Mouse (Mus musculus) kidney, postnatal 0 days (tissue): ENCODE measurements around the gene Lrpprc. TPM values are rescaled to one million over a fixed set of nuclear protein-coding genes. Genes with fewer than 3 reads are reported as not detected.

ENCODE experiments used
- ATAC-seq: fragments of 200-750 bp; cut with Nextera tagmentation; replicated peaks from 2 replicates; pipeline ENCODE4 v1.8.0; 2017; ENCODE audit warnings: low read depth, moderate number of reproducible peaks, moderate TSS enrichment, moderate library complexity; ENCODE audit not compliant: low FRiP score
- DNase-seq: peaks from one replicate; pipeline ENCODE4 v3.0.0-alpha.2; 2016; ENCODE audit warnings: low spot score
- H3K27ac ChIP-seq: fragments of 300-500 bp; sonication (generic); 2 replicates; pipeline ENCODE4 v1.5.1; 2014; ENCODE audit warnings: mild to moderate bottlenecking
- H3K27me3 ChIP-seq: fragments of 300-500 bp; sonication (generic); 2 replicates; pipeline ENCODE4 v1.6.1; 2014; ENCODE audit warnings: low read length, mixed read lengths; ENCODE audit not compliant: insufficient read depth
- H3K36me3 ChIP-seq: fragments of 300-500 bp; sonication (generic); 2 replicates; pipeline ENCODE4 v1.6.1; 2014; ENCODE audit warnings: low read length, mixed read lengths; ENCODE audit not compliant: insufficient read depth
- H3K4me1 ChIP-seq: fragments of 300-500 bp; sonication (generic); replicated peaks from 2 replicates; pipeline ENCODE4 v1.6.1; 2014; ENCODE audit warnings: antibody characterized with exemption, low read length, mixed read lengths; ENCODE audit not compliant: insufficient read depth
- H3K4me2 ChIP-seq: fragments of 300-500 bp; sonication (generic); 2 replicates; pipeline ENCODE4 v1.6.1; 2014; ENCODE audit warnings: mild to moderate bottlenecking, low read length, moderate library complexity, mixed read lengths
- H3K4me3 ChIP-seq: fragments of 300-500 bp; sonication (generic); replicated peaks from 2 replicates; pipeline ENCODE4 v1.5.1; 2014; ENCODE audit warnings: low read depth, low read length
- H3K9ac ChIP-seq: fragments of 300-500 bp; sonication (generic); 2 replicates; pipeline ENCODE4 v1.6.1; 2014; ENCODE audit warnings: low read depth, low read length
- H3K9me3 ChIP-seq: fragments of 300-500 bp; sonication (generic); replicated peaks from 2 replicates; pipeline ENCODE4 v1.6.1; 2016; ENCODE audit warnings: low read length, inconsistent platforms, mixed read lengths
- CTCF ChIP-seq: IDR thresholded peaks from 2 replicates; pipeline ENCODE4 v1.5.1; 2016; ENCODE audit warnings: antibody characterized with exemption, low read depth, mild to moderate bottlenecking, moderate library complexity
- WGBS: fragments of 180-500 bp; shearing (Covaris S2); extraction: QIAGEN DNeasy Blood & Tissue Kit; methylation state at CpG from one replicate; pipeline ENCODE4 v1.1.7; 2014; 5-methylcytosine and 5-hydroxymethylcytosine counted together
- polyA plus RNA-seq: library from polyadenylated mRNA; unstranded; fragments of >200 nt; fragmentation: Nextera tagmentation; extraction: Ambion mirVana; gene quantifications from 2 replicates; pipeline ENCODE4 v1.2.1, GENCODE M21; 2015

Gene Lrpprc
- polyA plus RNA-seq, 1 experiment from 2014 or later, result 31.2 TPM

DNA sequence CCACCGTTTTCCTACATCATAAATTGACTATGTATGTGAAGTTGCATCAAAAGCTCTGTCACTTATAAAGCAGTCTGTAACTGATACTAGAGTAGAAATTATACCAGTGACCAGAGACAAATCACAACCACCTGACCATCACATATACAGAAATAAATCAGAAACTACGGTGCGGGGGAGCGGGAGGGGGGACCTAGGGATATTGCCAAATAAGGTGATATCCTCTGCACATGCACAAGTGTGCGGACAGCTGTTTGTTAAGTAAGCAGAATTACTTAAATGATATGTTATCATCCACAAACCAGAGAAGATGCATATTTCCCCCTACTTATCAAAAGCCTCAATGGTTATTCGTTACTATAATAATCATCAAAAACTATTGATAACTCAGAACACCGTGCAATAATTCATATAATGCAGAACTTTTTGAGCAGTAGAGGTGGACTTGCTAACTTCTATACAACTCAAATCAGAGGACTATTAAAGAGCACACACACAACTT, 12.1 kb downstream of the Lrpprc start:
- Histone ChIP-seq H3K4me1 (no peaks in the 10 kb centered on the region), H3K27ac (no peak overlapping the region), H3K9ac (no peak overlapping the region), H3K9me3 (no peaks in the 10 kb centered on the region), H3K4me2 (no peak overlapping the region), H3K4me3 (no peak overlapping the region), H3K27me3 (no peaks in the 10 kb centered on the region), H3K36me3 (peaks cover 15% of the 10 kb centered on the region)
- 84% methylated on average over 7 of the region's 7 CpGs for WGBS
- ATAC-seq (no peak), DNase-seq (no peak)
- TF ChIP-seq CTCF, result no peak

DNA sequence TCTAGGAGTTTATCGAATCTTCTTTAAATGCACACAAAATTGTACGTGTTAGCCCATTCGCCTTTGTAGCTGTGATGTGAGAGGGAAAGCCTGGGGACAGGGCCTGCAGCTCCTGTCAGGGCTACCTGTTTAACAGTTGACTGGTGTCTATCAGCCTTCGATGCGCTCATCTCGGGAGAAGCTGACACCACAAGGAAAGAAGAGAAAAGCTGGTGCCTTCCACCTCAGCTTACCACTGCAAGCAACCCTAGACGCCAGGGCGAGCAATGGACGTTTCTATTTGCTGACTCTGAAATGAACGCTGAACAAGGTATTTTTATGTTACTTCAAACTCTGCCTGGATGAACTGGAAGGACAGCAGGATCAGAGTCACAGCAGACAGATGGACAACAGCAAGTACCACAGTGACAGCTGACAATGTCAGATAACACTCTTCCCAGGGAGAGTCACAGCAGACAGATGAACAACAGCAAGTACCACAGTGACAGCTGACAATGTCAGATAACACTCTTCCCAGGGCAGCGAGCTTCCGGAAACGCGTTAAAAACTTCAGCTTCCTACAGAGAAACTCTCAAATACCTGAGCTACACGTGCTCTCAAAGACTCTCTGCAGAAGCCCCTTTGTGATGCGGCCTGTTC, 14.1 kb downstream of the Lrpprc start:
- no peak overlapping the region for H3K27ac ChIP-seq
- 91% methylated on average over 16 of the region's 16 CpGs for WGBS

DNA sequence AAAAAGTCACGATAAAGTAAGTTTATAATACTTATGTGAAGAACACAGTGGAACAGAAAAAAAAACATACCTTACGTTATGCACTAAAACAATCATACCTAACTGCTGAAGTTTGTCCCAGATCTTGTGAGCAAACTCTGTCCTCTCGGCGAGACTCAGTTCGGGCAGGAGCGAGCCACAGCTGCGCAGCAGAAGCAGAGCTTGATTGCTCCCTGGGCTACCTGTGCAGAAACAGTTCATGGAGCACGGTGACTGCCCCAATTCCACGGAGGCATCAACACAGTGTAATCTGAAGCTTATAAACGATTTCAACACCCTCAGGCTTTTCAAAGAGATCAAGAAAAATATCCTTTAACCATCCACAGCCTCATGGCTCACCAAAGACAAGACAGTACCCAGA, 15.3 kb downstream of the Lrpprc start:
- Histone ChIP-seq H3K4me2 (no peak overlapping the region), H3K27ac (no peak overlapping the region), H3K4me1 (no peaks in the 10 kb centered on the region), H3K9me3 (no peaks in the 10 kb centered on the region), H3K36me3 (peaks cover 22% of the 10 kb centered on the region), H3K4me3 (no peak overlapping the region), H3K27me3 (no peaks in the 10 kb centered on the region), H3K9ac (no peak overlapping the region)
- no peak for ATAC-seq
- WGBS, result 87% methylated on average over 10 of the region's 10 CpGs
- no peak for DNase-seq
- no peak for TF ChIP-seq CTCF

More for the DNA sequence above, 14.1 kb downstream of the Lrpprc start:
- Histone ChIP-seq H3K36me3 (peaks cover 18% of the 10 kb centered on the region), H3K4me1 (no peaks in the 10 kb centered on the region), H3K9me3 (no peaks in the 10 kb centered on the region), H3K4me2 (no peak overlapping the region), H3K4me3 (no peak overlapping the region), H3K27me3 (no peaks in the 10 kb centered on the region), H3K9ac (no peak overlapping the region)
- ATAC-seq (no peak), DNase-seq (no peak)
- no peak for TF ChIP-seq CTCF

DNA sequence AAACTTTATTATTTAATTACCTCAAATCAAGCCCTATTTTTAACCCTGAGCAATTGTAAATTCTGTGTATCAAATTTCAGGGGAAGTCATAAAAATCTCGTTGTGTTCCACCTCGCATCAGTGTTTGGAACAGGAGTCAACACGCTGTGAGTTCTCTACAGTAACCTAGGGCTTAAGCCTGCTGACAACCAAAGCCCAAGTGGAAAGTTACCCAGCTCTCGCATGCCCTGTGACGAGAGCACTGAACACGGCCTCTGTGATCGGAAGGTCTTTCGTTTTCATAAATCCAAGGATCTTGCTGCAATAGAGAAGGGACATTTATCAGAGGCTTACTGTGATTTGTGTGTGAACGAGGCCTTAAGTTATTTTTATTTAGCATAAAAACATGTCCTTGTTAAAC, 18.7 kb downstream of the Lrpprc start:
- ATAC-seq, result no peak

DNA sequence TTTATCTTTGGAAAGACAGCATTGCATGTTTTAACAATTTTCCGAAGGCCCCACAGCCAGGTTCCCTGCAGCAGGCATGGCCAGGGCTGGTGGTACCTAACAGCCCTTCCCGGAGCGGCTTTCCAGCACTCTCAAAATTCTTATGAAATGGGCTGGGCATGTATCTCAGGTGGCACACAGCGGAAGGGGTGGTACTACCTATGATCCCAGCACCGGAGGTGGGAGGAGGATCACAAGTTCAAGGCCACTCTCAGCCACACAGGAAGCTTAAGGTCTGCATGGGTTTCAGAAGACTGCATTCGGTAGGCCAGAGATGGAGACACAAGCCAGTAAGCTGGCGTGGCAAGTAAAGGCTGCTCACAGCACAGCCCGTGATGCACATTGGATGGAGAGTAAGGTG, 31.6 kb downstream of the Lrpprc start:
- no peak for DNase-seq
- 95% methylated on average over 8 of the region's 8 CpGs for WGBS
- H3K4me1 ChIP-seq, result no peaks in the 10 kb centered on the region

More for the DNA sequence above, 18.7 kb downstream of the Lrpprc start:
- no peak for TF ChIP-seq CTCF
- Histone ChIP-seq H3K9me3 (no peaks in the 10 kb centered on the region), H3K36me3 (peaks cover 36% of the 10 kb centered on the region), H3K4me1 (no peaks in the 10 kb centered on the region), H3K27me3 (no peaks in the 10 kb centered on the region), H3K4me2 (no peak overlapping the region), H3K4me3 (no peak overlapping the region), H3K27ac (no peak overlapping the region), H3K9ac (no peak overlapping the region)
- no peak for DNase-seq
- WGBS, result 78% methylated on average over 9 of the region's 9 CpGs

DNA sequence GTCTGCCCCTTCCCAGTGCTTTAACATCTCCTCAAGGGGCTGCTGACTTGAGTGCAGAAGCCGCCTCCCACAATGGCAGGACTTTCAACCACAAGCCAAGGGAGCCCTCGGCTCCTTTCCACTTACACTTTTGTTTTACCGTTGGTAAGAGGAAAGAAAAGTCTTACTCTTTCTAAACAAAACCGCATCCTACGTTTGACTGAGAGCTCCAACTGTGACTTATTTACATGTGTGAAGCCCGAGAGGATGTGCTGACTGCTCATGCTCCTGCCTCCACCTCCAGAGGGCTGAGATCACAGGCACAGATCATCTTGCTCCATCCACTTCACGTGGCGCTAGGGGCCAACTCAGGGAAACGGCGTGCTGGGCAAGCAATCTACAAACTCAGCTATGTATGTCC, 32.2 kb downstream of the Lrpprc start:
- no peak for DNase-seq
- peaks cover 3% of the 10 kb centered on the region for H3K36me3 ChIP-seq
- no peak for TF ChIP-seq CTCF
- no peaks in the 10 kb centered on the region for H3K27me3 ChIP-seq
- H3K4me3 ChIP-seq, result no peak overlapping the region
- WGBS, result 39% methylated on average over 10 of the region's 10 CpGs
- no peak for ATAC-seq
- no peak overlapping the region for H3K27ac ChIP-seq
- H3K9ac ChIP-seq, result no peak overlapping the region
- H3K4me1 ChIP-seq, result no peaks in the 10 kb centered on the region
- no peak overlapping the region for H3K4me2 ChIP-seq
- H3K9me3 ChIP-seq, result no peaks in the 10 kb centered on the region

More for the DNA sequence above, 31.6 kb downstream of the Lrpprc start:
- Histone ChIP-seq H3K27ac (no peak overlapping the region), H3K4me3 (no peak overlapping the region), H3K27me3 (no peaks in the 10 kb centered on the region), H3K9ac (no peak overlapping the region), H3K4me2 (no peak overlapping the region), H3K36me3 (peaks cover 8% of the 10 kb centered on the region), H3K9me3 (no peaks in the 10 kb centered on the region)
- no peak for TF ChIP-seq CTCF
- ATAC-seq, result no peak

DNA sequence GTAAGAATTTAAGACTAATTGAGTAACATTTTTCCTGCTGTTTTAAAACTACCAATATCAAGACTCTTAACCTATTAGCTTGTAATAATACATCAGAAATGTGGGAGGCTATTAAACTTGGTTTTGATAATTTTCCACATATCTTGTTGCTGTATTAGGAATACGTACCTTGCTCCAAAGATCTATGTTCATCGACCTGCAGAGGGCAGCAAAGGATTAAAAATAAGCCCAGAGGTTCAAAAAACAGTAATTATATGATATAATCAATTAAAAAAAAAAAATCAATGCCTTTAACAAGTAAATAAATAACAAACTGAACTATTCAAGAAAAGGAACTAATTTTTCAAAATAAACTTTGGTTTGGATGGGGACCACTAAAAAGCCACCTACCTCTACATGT, 34.5 kb downstream of the Lrpprc start:
- 0 out of 2 replicates have a peak, but pooled peaks cover 5% of the 10 kb centered on the region for H3K36me3 ChIP-seq
- no peak overlapping the region for H3K4me3 ChIP-seq
- no peak overlapping the region for H3K27ac ChIP-seq
- no peaks in the 10 kb centered on the region for H3K9me3 ChIP-seq
- no peak overlapping the region for H3K9ac ChIP-seq
- no peaks in the 10 kb centered on the region for H3K27me3 ChIP-seq
- WGBS, result 70% methylated on average over 2 of the region's 2 CpGs
- peak; percentile 60 for TF ChIP-seq CTCF
- H3K4me1 ChIP-seq, result no peaks in the 10 kb centered on the region
- no peak overlapping the region for H3K4me2 ChIP-seq
- DNase-seq, result peak; percentile 25
- no peak for ATAC-seq
